Mouse (Mus musculus) MEL (cell line): ENCODE data around the gene Gtf2h1.

Source experiments
- CHD2 ChIP-seq: IDR thresholded peaks from 2 replicates; pipeline ENCODE4 v1.6.1; 2011; ENCODE audit warnings: low read length, improper control_type of control experiment
- CTCF ChIP-seq, 3 experiments: IDR thresholded peaks in 2 of 3; conservative IDR thresholded peaks in 1 of 3; 2 replicates each; pipeline ENCODE4 v1.5.1; 2011 to 2012; ENCODE audit warnings: low read length in 3 of 3, low read depth in 2 of 3, mild to moderate bottlenecking in 2 of 3, improper control_type of control experiment in 1 of 3, inconsistent platforms in 1 of 3, mixed read lengths in 1 of 3, moderate library complexity in 1 of 3; ENCODE audit not compliant: control insufficient read depth in 1 of 3, insufficient read depth in 1 of 3, poor library complexity in 1 of 3, severe bottlenecking in 1 of 3
- MAX ChIP-seq: IDR thresholded peaks from 2 replicates; pipeline ENCODE4 v1.6.1; 2011; ENCODE audit warnings: low read length, improper control_type of control experiment
- MAZ ChIP-seq: IDR thresholded peaks from 2 replicates; pipeline ENCODE4 v1.6.1; 2012; ENCODE audit warnings: low read depth, mild to moderate bottlenecking, inconsistent platforms, low read length, improper control_type of control experiment
- MEF2A ChIP-seq: IDR thresholded peaks from 2 replicates; pipeline ENCODE4 v1.6.1; 2014; ENCODE audit warnings: low read depth, mild to moderate bottlenecking, inconsistent platforms, low read length, improper control_type of control experiment; ENCODE audit not compliant: poor library complexity, insufficient replicate concordance, severe bottlenecking; ENCODE audit errors: extremely low read depth
- POLR2A ChIP-seq, 2 experiments: IDR thresholded peaks; 2 replicates each; pipeline ENCODE4 v1.6.1; 2011 to 2012; ENCODE audit warnings: low read length in 2 of 2, mild to moderate bottlenecking in 2 of 2, control low read depth in 1 of 2, improper control_type of control experiment in 1 of 2, low read depth in 1 of 2, moderate library complexity in 1 of 2; ENCODE audit not compliant: control insufficient read depth in 1 of 2, insufficient read depth in 1 of 2, poor library complexity in 1 of 2
- POLR2AphosphoS5 ChIP-seq: IDR thresholded peaks from 2 replicates; pipeline ENCODE4 v1.6.1; 2012; ENCODE audit warnings: low read depth, borderline replicate concordance, mild to moderate bottlenecking, inconsistent platforms, low read length, moderate library complexity, mixed read lengths
- SMC3 ChIP-seq: IDR thresholded peaks from 2 replicates; pipeline ENCODE4 v1.6.1; 2011; ENCODE audit warnings: low read depth, low read length, improper control_type of control experiment
- TAL1 ChIP-seq: IDR thresholded peaks from 2 replicates; pipeline ENCODE4 v1.6.1; 2012; ENCODE audit warnings: mild to moderate bottlenecking, inconsistent platforms, low read length, moderate library complexity, mixed read lengths
- USF1 ChIP-seq: IDR thresholded peaks from 2 replicates; pipeline ENCODE4 v1.6.1; 2014; ENCODE audit warnings: low read depth, mild to moderate bottlenecking, inconsistent platforms, low read length, improper control_type of control experiment, moderate library complexity

DNA sequence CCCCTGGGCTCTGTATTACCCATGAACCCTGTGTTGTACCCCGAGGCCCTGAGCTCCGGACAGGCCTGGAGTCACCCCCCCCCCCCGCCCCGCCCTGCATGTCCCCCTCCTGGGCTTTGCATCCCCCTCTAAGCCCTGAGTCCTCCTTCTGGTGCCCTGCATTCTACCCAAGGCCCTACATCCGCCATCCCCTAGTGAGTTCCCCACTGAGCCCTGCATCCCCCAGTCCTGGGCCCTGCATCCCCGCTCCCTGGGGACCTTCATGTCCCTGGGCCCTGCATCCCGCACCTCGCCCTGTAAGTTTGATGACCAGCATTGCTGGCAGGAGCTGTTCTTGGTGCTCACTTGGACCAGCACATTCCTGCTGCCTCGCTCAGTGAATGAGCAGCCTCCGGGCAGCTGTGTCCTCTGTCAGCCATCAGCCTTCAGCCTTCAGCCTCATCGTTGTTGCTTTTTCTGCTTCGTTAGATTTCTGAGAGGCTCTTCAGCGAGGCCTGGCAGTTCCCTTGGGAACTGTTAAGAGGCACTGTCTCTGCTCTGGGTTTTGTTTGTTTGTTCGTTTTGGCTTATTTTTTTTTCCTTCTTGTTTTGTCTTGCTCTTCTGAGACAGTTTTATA lies 39.2 kb downstream of the Gtf2h1 start:
- TF ChIP-seq MEF2A (no peak), CTCF (IDR thresholded peaks at IDR 0.05 in 2 of 3, conservative IDR thresholded peaks at IDR 0.05 in 1 of 3; ENCODE audit: control insufficient read depth in 1 of 3, insufficient read depth in 1 of 3, low read depth in 2 of 3, low read length in 3 of 3, poor library complexity in 1 of 3, severe bottlenecking in 1 of 3) (no peak), CHD2 (no peak), POLR2A (IDR thresholded peaks at IDR 0.05; ENCODE audit: control insufficient read depth in 1 of 2, insufficient read depth in 1 of 2, low read depth in 1 of 2, low read length in 2 of 2, poor library complexity in 1 of 2) (no peak), TAL1 (no peak), MAZ (no peak), MAX (no peak), SMC3 (no peak), USF1 (no peak), POLR2AphosphoS5 (no peak)
